Mouse (Mus musculus) cerebral cortex, adult 2 months (tissue): ENCODE data around the gene Prl7d1.

Experiments used
- WGBS: fragments of 180-500 bp; shearing (Covaris S2); methylation state at CpG from one replicate; pipeline ENCODE4 v1.1.7; 2018; 5-methylcytosine and 5-hydroxymethylcytosine counted together

The Prl7d1 gene

DNA sequence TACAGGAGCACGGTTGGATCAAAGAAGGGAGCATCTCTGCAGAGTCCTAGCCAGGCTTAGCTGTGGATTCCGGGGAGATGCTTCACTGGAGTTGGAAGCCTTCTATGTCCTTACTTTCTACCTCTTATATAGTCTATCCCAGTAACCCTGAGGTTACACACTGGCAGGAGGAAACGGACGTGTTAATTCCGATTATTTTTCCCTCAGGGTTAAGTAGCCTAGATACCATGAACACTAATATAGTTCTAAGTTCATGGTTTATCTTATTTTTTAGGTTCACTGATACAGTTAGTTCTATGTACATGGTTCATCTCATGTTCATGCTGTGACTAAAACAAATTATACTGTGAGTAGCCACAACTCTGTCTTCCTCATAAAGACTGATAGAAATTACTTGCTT lies at the start of gene Prl7d1:
Gene Prl7d1 (minus strand): TSS at position 101 of the 400 bp plus-strand sequence.
- WGBS, result 94% methylated on average over 5 of the region's 5 CpGs

DNA sequence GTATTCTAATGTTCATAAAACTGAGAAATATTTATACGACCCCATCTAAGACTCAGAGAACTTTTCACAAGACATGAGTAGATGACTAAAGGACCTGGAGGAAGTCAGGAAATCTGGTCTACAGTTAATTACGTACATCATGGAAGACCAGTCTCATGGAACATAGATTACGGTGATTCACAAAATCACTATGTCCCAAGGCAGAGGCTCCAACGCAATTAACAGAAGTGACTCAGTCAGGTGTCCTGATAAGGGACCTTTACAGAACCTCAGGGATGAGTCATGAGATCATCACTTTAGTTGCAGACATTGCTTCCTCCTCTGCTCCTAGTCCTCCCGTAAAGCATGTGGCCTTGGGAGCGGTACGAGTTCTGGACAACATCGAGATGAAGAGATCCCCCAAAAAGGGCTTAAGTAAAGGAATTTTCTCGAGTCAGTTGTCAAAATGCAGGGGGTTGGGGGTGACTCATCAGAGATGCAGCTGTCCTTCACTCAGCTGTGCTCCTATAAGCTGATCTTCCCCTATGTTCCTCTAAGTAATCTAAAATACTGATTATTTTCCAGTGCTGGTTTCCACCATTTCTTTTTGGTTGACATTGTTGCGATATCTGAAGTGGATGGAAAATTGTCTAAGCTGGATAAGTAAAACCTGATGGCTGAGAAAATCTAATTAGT lies 18.1 kb upstream of the Prl7d1 start:
- 90% methylated on average over 10 of the region's 10 CpGs for WGBS

DNA sequence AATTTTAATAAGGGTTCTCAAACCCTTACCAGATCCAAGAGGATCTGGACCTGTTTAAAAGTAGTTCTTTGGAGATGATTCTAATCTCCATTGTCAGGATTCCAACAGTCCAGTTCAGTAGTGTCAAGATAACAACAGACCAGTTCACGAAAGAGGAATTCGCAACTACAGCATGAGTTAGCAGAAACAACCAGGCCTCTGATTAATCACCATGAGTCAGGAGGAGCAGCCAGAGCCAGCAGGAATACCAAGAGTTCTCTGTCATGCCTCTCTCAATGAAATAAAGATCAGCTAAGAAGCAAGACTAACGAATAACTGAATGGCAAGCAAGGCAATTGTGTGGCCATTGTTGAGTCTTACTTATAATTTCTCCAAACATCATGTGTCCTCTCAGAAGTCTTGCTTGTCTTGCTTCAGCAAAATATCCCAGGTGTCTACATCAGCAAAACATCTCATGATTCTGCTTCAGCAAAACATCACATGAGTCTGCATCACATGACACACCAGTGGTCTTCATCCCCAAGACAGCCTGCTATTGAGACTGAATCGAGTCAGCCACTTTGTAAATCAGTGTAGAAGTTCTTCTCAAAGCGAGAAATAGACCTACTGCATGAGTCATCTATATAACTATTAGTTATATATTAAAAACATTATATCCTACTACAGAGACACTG lies 13.9 kb upstream of the Prl7d1 start:
- 83% methylated on average over 5 of the region's 5 CpGs for WGBS

DNA sequence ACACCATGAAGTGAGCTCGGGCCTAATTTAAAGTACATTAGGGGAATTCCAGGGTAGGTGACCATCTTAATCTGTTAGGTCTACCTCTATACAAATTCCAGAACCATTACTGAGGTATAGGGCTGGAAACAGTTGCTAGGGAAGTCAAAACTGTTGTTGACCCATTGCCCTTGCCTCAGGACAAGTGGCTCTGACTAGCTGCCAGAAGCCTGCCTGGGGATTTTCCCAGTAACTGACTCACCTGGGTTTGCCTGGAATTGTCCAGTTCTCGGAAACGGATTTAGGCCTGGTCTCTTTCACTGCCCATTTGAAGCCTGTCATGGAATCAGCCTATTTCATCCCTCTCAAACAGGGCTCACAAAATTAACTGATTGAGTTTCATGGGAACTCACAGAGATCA lies 8.5 kb upstream of the Prl7d1 start:
- WGBS, result 97% methylated on average over 3 of the region's 3 CpGs

DNA sequence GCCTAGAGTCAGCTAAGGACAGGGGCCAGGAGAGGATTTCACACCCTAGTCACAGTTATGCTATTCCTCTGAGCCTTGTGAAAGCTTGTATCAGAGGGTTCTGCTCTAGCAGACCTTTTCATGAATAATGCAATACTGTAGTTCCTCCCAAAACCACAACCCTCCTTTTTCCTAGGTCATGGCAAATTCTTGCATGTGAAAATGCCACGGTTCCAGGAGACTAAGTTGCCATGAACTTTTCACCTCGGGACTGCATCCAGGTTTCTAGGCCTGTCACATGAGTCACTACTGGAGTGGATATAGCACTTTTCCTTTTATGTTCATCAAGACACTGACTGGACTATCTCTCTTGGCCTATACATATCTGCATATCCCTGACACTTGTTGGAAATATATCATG lies 10.0 kb downstream of the Prl7d1 start:
- WGBS, result 85% methylated on average over 2 of the region's 2 CpGs

DNA sequence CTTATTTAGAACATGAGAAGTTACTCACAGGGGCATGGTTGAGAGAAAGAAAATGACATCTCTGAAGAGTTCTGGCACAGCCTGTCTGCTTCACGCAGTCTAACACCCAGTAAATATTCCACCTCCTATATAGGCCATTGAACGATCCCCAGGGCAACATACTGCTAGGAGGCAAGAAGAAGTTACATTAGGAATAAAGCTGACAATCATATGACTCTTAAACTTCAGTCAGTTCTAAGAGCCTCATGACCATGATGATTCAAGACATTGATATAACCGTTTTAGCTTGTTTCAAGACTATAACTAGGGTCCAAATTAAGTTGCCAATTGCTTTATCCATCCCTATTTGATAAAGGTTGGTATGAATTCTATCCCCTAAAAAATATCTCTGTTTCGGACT lies 48.6 kb downstream of the Prl7d1 start, which contains the start of gene Prl7a2:
Gene Prl7a2 (minus strand): TSS at position 101 of the 400 bp plus-strand sequence.
- 88% methylated on average over 4 of the region's 4 CpGs for WGBS

DNA sequence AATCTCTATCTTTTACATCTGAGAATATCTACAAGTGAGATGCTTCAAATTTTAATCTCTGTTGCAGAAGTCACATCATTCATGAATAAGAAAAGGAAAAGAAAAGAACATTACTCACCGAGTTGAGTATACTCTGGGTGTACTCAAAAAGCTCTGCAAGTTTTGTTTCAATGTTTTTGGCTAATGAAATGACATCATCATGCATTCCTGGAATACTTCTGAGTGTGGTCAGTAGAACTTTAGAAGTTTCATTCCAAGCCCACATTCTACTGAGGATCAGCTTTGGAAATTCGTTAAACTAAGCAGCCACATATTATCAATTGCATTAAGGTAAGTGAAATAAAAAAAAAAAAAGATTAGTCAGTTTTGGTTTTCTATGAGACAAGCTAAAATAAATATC lies 55.8 kb downstream of the Prl7d1 start:
- WGBS, result 79% methylated on average over 2 of the region's 2 CpGs
